Mouse (Mus musculus) urinary bladder, adult 2 months (tissue): ENCODE measurements around the gene Arhgap35. TPM values are rescaled to one million over a fixed set of nuclear protein-coding genes. Genes with fewer than 3 reads are reported as not detected.

Experiments used
- DNase-seq: peaks from one replicate; pipeline ENCODE4 v3.0.0; 2022; ENCODE audit warnings: low spot score
- polyA plus RNA-seq: library from polyadenylated mRNA; depleted of rRNA; stranded (reverse); fragments of >200 nt; gene quantifications from 2 replicates; pipeline ENCODE4 v1.2.3, GENCODE M21; 2012

Arhgap35 gene
- polyA plus RNA-seq, 1 experiment = 17.8 TPM

DNA sequence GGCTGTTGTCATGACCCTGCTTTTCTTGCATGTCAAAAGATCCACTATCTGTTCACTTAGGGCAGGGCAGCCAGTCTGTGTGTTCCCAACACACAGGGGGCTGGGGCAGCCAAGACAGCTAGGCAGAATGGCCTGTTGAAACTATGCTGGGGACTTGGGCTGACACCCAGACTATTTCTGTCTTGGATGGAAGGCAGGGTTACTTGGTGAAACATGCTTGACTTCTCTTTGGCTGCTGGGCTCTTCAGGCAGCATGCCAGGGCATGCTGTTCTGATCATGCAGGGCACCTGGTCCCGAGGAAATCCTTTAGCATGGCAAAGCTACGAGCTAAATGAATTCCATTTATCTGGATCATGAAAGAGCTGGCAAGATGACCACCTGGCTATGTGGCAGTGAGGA, 90.5 kb downstream of the Arhgap35 start:
- no peak for DNase-seq

DNA sequence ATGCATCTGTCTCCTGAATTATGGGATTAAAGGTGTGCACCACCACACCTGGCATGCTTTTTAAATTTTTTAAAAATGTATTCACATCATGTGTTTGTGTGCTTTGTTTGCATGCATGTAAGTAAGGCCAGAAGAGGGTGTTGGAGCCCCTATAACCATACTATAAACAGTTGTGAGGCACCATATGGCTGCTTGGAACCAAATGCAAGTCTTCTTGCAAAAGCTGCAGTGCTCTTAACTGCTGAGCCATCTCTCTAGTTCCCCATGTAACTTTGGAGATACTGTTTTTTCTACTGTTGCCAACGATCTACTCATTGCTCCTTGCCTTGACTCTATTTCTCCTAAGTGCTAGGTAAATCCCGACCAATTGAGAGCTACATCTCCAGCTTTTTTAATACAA, 95.5 kb downstream of the Arhgap35 start:
- DNase-seq = no peak

DNA sequence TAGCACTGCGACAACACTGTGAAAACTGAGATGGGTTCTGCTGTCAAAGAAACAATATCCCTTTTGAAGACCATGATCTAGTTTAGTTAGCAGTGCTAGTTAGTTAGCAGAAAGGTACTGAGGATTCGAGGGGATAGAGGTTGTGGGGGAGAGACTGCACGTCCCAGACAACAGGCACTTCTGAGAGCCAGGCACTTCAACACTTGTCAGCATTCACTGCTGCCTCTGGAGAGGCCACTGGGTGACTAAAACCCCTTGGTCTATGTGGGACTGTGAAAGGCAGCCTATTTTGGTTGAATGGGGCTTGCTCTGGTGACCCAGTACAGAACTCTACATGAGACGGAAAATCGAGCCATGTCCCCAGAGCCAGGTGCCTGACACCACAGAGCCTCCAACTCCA, 97.6 kb downstream of the Arhgap35 start:
- DNase-seq = no peak

DNA sequence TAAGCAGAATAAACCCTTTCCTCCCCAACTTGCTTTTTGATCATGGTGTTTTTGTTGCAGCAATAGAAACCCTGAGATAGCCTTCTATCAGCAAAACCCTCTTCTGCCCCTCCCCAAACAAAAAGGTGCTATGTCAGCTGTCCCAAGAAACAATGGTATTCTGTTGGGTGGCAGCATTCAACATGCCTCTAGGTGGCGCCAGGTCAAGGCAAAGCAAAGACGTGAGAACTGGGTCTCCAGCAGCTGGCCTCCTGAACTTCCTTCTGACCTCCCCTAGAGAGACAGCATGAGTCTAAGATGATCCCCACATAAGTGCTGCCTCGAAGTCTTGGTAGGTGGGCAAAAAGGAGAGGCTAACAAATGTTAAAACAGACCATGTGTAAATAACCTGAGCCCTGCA, 107.5 kb downstream of the Arhgap35 start:
- no peak for DNase-seq

DNA sequence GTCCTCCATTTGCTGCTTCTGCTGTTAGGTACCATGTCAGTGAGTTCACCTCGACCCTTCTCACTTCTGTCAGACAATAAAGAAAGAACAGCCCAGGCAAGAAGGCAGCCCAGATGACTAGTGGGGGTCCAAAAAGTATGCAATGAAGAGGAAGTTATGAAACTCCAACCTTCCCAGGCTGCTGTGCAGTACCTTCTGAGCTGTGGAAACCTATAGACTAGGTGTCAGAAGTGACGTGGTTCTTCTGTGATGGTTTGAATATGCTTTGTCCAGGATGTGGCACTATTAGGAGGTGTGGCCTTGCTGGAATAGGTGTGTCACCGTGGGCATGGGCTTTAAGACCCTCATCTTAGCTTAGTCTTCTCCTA, 109.6 kb downstream of the Arhgap35 start:
- DNase-seq = no peak

DNA sequence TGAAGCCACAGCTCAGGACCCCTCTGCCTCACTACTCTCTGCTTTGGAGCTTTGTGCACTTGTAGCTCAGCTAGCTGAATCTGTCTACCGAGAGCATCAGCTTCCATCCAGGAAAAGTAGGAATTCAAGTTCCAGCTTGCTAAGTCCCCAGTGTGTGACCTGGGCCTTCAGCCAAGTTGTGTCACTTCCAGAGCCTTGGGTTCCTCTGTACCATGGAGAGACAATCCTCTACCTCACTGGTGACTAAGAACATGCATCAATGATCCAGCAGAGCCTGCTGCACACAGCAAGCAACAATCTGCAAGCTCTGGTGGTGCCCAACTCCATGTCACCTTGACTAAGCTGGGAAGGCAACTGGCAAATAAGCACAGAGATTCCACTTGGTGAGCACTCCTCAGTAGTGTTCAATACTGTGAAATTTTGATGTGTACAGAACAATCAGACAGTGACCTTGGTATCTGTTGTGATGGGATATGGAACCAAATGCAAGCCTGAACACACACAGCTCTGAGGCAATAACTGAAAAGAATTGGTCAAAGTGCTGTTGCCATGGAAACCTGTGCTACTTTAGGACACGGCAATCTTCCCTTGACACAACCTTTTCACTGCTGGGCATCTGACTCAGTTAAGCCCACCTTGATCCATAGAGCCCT, 110.1 kb downstream of the Arhgap35 start:
- no peak for DNase-seq

DNA sequence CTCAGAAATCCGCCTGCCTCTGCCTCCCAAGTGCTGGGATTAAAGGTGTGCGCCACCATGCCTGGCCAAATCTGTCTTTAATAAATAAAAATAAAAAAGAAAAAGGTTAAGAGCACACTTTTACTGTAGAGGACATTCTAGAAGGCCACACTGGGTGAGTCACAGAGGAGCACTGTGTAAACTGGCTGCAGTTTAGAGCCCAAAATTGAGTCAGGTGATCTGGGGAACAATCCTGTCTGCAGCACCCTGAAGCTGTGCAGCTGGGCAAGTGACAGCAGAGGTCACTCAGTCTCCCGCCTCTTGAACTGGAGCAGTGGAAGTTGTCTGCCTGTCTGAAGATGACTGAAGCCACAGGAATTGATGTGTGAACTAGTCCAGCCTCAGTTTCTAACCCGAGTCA, 113.2 kb downstream of the Arhgap35 start:
- DNase-seq = no peak

DNA sequence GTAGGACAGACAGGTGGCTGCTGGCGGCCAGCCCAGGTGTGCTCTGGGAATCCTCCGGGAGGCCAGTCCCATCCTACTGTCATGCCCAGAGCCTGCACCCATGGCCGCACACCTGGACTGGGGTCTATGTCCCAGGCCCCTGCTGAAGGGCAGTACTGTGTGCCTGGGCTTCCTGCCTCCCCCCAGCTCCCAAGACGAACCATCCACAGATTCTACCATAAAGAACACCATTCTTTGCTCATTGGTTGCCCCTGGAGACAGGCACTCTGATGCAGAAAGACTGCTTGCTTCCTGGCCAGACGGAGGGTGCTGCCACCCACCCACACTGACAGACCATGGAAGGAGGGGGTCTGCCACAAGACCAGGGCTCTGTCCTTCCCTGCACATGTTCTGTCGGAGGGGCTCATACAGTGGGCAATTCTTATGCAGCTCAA, 115.1 kb downstream of the Arhgap35 start:
- no peak for DNase-seq

DNA sequence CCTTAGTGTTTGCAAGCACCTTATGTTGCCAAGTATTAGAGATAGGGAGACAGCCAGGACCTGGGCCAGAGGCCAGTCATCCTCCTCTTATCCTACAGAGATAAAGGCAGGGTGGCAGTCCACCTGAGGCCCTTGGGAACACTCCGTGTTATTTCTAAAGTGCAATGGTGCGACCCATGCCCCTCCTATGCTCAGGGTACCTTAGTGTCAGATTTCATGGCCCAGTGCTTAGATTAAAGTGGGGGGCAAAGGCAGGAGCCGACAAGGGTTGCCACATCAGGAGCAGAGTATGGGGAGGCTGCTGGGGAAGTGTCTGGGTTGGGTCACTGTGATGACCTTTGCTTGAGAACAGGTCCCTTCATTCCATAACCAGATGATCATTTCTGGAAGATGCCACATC, 118.5 kb downstream of the Arhgap35 start:
- DNase-seq = peak; percentile 11

DNA sequence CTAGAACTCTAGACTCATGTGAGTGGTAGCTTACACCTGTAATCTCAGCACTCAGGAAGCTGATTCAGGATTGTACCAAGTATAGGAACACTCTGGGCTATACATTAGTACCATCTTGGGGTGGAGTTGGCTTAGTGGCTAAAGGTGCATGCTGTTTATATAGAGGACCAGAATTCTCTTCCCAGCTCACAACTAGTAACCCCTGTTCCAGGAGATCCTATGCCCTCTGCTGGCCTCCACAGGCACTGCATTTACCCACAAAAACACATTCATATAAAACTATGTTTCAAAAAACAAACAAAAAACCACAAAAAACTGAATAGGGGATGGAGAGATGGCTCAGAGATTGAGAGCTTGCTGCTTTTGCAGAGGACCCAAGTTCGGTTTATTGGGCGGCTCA, 121.4 kb downstream of the Arhgap35 start:
- DNase-seq = no peak

DNA sequence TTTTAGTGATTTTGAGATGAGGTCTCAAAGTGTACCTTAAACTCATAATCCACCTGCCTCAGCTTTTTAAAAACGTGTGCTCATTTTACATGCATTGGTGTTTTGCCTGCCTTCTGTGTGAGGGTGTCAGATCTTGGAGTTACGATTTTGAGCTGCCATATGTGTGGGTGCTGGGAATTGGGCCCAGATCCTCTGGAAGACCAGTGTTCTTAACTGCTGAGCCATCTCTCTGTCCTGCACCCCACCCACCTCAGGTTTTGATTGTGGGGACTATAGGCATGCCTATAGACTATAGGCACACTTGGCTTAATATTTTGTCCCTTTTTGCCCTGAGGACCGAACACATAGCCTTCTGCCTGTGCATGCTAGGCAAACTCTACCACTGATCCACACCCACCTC, 122.6 kb downstream of the Arhgap35 start:
- no peak for DNase-seq

DNA sequence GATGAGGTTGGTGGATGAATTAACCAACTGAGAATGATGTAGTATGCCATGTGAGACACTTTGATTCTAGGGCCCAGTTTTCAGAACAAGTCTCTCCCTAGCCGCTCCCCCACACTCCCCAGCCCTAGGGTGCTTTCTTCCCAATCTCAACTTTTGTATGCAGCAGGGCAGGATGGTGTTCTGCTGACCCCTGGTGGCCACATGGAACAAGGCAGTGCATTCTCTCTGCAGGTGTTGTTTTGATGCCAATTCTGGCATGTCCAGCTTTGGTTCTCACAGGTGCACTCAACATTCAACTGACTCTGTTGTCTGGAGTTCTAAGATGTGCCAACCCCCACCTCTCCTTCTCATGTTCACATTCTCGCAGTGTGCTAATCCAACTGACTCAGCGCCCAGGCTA, 123.0 kb downstream of the Arhgap35 start:
- DNase-seq = peak; percentile 47

DNA sequence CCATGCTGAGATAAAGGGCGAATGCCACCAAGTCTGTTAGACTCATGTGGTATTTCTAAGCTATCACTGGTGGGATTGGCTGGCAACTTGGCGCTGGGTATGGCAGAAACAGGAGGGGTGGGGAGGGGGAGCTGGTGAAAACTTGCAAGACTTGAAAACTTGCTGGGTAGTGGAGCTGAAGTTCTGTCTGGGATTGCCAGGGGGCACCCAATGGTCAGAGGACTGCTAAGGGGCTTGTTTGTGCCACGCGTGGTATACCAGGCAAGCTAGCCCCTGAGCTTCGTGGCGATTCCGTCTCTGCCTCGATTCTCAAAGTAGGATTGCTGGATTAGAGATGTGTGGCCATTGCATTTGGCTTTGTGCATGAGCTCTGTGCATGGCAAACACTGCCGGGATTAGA, 124.8 kb downstream of the Arhgap35 start:
- DNase-seq = no peak

DNA sequence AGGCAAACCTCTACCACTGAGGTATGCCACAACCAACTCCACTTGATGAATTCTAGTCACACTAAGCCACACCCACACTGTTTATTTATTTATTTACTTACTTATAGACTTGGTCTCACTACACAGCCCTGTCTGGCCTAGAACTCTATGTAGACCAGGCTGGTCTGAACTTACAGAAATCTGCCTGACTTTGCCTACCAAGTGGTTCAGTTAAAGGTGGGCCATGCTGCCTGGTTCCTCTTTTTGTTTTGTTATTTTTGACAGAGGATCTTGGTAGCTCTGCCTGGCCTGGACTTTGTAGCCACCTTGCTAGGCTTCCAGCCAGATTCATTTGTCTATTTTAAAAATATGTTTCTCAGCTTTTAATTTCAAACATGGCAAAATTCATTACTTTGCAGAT, 126.0 kb downstream of the Arhgap35 start:
- no peak for DNase-seq

DNA sequence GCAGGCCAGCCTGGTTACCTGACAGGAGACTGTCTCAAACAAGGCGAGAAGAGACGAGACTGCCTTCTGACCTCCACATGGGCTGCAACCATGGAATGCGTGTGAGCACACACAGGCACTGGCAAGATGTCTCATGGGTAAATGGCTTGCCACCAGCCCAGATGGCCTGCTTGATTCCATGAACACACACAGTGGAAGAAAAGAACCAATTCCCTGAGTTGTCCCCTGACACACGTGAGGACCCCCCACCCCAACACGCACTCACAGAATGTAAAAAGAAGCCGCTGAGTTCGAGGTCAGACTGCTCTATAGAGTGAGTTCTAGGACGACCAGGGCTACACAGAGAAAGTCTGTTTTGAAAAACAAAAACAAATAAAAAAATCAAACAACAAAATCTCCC, 137.2 kb downstream of the Arhgap35 start, which contains the start of gene Npas1:
Gene Npas1, minus strand, starts transcription at position 101 of the 400 bp plus-strand sequence.
- DNase-seq = no peak

DNA sequence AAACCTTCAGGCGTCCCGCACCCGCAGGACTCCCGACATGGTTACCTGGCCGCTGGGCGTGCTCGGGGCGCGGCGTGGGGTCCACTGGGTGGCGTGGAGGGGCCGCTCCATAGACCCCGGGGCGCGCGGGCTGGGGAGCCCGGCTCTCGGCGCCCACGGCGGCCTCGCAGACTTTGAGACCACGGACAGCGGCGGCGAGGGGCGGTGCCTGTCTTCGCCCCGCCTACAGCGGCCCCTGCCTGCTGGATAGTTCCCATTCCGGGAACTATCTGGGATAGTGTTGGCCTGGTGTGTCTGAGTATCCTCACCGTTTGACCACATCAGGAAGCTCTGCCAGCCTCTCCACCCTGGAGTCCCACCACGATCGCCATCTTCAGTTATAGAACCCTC, 138.2 kb downstream of the Arhgap35 start:
- no peak for DNase-seq

DNA sequence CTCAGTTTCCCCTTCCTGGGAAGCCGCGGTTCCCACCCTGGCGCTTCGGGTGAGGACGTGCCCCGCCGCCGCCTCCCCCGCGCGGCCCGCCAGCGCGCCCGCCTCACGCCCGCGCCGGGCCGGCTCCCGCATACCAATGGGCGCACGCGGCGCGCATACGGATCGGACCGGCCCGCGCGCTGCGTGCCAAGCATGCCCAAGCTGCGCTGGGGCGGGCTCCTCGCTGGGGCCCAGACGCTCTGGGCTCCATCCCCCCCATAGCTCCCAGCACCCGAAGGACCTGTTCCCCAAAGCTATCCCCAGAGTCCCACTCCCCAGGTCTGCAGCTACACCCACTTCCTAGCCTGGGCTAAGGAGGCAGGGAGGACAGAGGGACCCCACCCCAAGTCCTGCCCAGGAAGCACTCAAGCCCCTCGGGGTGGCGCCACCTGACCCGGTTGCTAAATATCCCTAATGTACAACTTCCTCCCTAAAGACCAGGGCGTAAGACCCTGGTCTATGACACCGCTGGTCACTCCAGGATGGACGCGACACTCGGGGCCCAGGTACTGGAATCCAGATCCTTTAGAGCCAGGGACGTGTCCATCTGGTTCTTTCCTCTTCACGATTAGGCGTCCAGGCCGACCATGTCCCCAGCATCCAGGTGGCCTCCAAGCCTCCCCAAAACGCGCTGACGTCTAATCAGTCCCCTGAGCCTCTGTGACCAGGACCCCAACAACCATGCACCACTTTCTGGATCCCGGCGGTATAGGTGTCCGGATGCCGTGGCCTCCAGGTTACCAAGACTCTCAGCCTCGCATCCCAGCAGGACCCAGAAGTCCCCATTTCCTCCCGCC, 138.8 kb downstream of the Arhgap35 start:
- no peak for DNase-seq

DNA sequence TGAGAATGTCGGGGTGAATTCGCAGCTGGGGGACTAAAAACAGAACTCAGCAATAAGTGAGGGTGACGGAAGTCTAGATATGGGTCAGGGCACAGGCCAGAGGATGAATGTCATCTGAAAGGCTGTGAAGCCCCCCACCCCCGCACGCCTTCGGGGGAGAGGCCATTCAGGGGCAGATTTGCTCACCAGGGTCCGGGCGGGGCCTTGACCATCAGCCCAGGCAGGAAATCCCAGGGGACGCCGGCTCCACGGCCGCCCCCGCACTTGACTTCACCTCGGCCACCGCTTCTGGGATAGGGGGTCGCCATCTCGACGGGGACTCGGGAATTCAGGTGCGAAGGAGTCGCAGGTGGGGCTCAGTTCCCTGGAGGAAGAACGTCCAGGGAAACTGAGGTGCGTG, 139.5 kb downstream of the Arhgap35 start:
- DNase-seq = no peak

DNA sequence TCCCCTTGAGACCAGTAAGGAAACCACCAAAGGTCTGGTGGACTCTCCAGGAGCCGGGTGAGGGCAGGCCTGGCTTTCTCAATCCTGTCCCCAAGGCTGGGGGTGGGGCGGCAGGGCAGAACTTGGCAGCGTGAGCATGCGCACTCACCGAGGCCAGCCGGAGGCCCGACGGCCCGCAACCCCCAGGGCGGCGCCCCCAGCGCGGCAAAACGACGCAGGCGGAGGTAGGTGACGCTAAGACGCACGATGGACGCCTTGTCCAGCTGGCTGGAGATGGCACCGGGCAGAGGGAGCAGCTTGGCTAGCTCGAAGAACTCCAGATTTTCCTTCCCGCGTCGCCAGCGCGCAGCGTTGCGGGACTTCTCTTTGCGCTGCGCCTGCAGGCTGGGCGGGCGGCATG, 140.3 kb downstream of the Arhgap35 start:
- DNase-seq = no peak

DNA sequence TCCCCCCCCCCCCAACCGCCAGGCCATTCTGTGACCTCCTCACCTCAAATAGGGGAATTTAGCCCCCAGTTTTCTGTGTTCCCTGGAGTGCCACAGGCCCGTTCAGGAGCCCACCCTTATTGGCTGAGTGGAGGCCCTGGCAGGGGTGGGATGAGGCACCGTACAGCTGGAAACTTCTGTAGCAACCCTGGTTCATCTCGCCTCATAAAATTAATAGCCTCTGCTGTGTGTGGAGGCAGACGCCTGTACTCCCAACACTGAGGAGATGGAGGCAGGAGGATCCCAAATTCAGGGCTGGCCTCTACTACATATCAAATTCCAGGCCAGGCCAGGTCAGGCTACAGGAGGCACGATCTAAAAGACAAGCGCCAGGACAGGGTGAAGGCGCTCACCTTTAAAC, 140.9 kb downstream of the Arhgap35 start:
- DNase-seq = no peak

DNA sequence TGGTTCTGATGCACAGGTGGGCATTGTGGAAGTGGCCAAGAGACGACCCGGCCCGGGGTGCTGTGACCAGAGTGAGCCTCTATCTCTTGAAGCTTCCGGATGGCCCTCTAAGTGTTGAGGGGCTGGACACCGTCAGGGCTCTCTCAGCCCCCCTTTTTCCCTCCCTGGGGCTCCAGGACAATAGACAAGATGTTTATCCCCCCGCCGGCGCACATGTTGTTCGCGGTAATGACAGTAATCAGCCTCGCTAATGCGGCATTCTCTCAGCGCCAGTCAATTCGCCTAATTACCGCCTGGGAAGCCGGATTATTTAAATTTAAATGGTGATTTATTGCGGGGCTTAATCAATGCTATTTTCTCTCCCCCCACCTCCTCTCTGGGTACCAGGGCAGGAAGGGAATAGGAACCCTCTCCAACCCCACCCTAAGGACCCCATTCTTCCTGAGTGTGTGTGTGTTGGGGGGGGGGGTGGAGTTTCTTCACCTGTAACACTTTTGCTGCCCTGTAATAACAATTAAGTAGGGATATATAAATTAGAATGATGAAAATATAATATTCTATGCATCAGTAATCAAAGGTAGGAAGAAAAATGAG, 142.6 kb downstream of the Arhgap35 start:
- no peak for DNase-seq

DNA sequence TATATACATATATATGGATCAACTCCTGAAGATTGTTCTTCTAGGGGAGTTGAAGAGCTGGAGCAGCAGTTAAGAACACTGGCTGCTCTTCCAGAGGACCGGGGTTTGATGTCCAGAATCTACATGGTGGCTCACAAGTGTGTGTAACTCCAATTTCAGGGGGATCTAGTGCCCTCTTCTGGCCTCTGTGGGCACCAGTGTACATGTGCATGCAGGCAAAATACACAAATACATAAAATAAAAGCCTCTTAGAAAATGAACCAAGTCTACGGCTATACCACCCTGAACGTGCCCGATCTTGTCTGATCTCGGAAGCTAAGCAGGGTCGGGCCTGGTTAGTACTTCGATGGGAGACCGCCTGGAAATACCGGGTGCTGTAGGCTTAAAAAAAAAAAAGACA, 143.2 kb downstream of the Arhgap35 start:
- DNase-seq = no peak

DNA sequence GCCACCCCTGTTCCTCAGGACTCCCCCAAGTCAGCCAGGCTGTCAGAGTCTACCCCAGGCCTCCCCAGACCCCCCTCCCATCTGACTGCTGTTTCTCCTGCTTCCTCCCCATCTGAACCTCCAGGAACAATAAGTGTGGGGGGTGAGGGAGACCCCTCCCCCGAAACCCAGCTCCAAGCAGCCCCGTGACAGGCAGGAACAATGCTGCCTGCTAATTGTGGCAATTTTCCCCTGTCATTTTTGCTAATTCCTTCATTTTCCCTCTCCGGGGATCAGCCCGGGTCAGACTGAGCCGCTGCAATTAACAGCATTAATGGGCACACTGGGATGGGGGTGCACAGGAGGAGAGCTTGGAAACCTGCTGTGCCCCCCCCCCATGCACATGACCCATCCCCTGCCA, 146.7 kb downstream of the Arhgap35 start:
- no peak for DNase-seq
